Comparison of ENCODE assay signal across 15 mouse cellular contexts in genomic region chr1:37471179-37472148, GRCm38 (mm10). TPM values are rescaled to one million over a fixed set of nuclear protein-coding genes. Genes with fewer than 3 reads are reported as not detected.
A peak's percentile ranks its signal among the peaks of the same experiment; 100 is the strongest.
DNase-seq lines count a peak whose midpoint lies in the region; ATAC-seq and TF ChIP-seq lines count a peak whose summit lies in the region.
"Had no signal": no experiment of that assay in that cellular context is flagged by ENCODE, and none has a peak within 500 bp of the region (broad histone marks: within the 10 kb centered on the region; RNA-seq: fewer than 3 reads in every experiment).

No protein-coding gene starts in this region.

- H3K4me3 ChIP-seq in gastrocnemius, adult 2 months = no peak overlapping the region
- no peak overlapping the region for H3K4me3 ChIP-seq in liver, embryonic 13.5 days (replicated peaks)
- H3K4me3 ChIP-seq: embryonic facial prominence, embryonic 15.5 days; megakaryocyte, embryonic 14.5 days; stomach, embryonic 15.5 days had no signal

- no peak overlapping the region for H3K27ac ChIP-seq in gastrocnemius, adult 2 months
- 0 out of 2 replicates have a peak overlapping the region, but pooled peaks have one; percentile 13 for H3K27ac ChIP-seq in liver, embryonic 13.5 days
- H3K27ac ChIP-seq: embryonic facial prominence, embryonic 15.5 days; stomach, embryonic 15.5 days had no signal

- intact Hi-C loops in gastrocnemius, adult 2 months (cut with DNase I) = loop anchor here (5.0 kb wide), 1 partner anchor 166 kb away; no protein-coding TSS in a partner anchor
- intact Hi-C loops in gastrocnemius, postnatal 36 days (cut with DNase I) = loop anchor here (5.0 kb wide), 1 partner anchor 161 kb away; no protein-coding TSS in a partner anchor

- no peak overlapping the region for H3K9ac ChIP-seq in liver, embryonic 13.5 days
- H3K9ac ChIP-seq: embryonic facial prominence, embryonic 15.5 days; stomach, embryonic 15.5 days had no signal

- no peak for ATAC-seq in liver, embryonic 13.5 days (ENCODE audit: low read depth)
- ATAC-seq: intestine, embryonic 16.5 days had no signal

- H3K4me1 ChIP-seq in liver, embryonic 13.5 days (replicated peaks) = peaks cover 38% of the 10 kb centered on the region
- H3K4me1 ChIP-seq: embryonic facial prominence, embryonic 15.5 days had no signal

- no peaks in the 10 kb centered on the region for H3K27me3 ChIP-seq in liver, embryonic 13.5 days
- H3K27me3 ChIP-seq: embryonic facial prominence, embryonic 15.5 days; stomach, embryonic 15.5 days had no signal

- no peak for DNase-seq in gastrocnemius, adult 2 months
- no peak for DNase-seq in gastrocnemius, postnatal 36 days
- no peak for DNase-seq in liver, embryonic 13.5 days
- no peak for DNase-seq in liver
- DNase-seq in brain, adult 2 months (ENCODE audit: low read depth, low spot score) = peak; percentile 35
- peak; percentile 56 for DNase-seq in thymus, postnatal 14 days
- no peak for DNase-seq in urinary bladder, postnatal 4 days (ENCODE audit: low spot score in 2 of 2)
- no peak for DNase-seq in urinary bladder, adult 2 months (ENCODE audit: low spot score)
- DNase-seq: heart, adult 18-20 months; heart, postnatal 4 days; right cerebral cortex, postnatal 14 days had no signal

- no peaks in the 10 kb centered on the region for H3K36me3 ChIP-seq in liver, embryonic 13.5 days
- H3K36me3 ChIP-seq: embryonic facial prominence, embryonic 15.5 days; stomach, embryonic 15.5 days had no signal

- no peak overlapping the region for H3K4me2 ChIP-seq in liver, embryonic 13.5 days
- H3K4me2 ChIP-seq: embryonic facial prominence, embryonic 15.5 days; stomach, embryonic 15.5 days had no signal

- H3K9me3 ChIP-seq in liver, embryonic 13.5 days (replicated peaks) = no peaks in the 10 kb centered on the region
- H3K9me3 ChIP-seq: embryonic facial prominence, embryonic 15.5 days; stomach, embryonic 15.5 days had no signal

- peak; percentile 56 for TF ChIP-seq CTCF in gastrocnemius, adult 2 months (IDR thresholded peaks at IDR 0.05)

- WGBS in liver, embryonic 13.5 days (ENCODE audit: insufficient replicate concordance) = 56% methylated on average over 6 of the region's 6 CpGs

RNA-seq across cellular contexts. Expression of gene Unc50, which starts 41.5 kb away (rescaled TPM):
- total RNA-seq in gastrocnemius, adult 2 months (2021) = 10 to 100 TPM; 14.2 to 16.6 TPM
- total RNA-seq in gastrocnemius, postnatal 36 days (2021) = 10 to 100 TPM; 12.1 to 12.5 TPM
- 86.7 and 87.2 TPM in 2 replicates for polyA plus RNA-seq in liver, embryonic 13.5 days (2015; fragmentation: Nextera tagmentation; extraction: Ambion mirVana)
- polyA plus RNA-seq in urinary bladder, adult 2 months (2012; rRNA removed) = 75.2 and 112 TPM in 2 replicates

RNA-seq across cellular contexts. Expression of gene Coa5, which starts 41.6 kb away (rescaled TPM):
- total RNA-seq in gastrocnemius, adult 2 months (2021) = 10 to 100 TPM; 81.0 to 88.5 TPM
- 10 to 100 TPM; 92.0 to 95.3 TPM for total RNA-seq in gastrocnemius, postnatal 36 days (2021)
- polyA plus RNA-seq in liver, embryonic 13.5 days (2015; fragmentation: Nextera tagmentation; extraction: Ambion mirVana) = 36.8 and 45.2 TPM in 2 replicates
- polyA plus RNA-seq in urinary bladder, adult 2 months (2012; rRNA removed) = 51.5 and 60.7 TPM in 2 replicates

Comparison
In these comparisons a context has a peak if more than half of its experiments do, and no peak if none do; other contexts are left out.
1. DNase-seq: peak in brain, adult 2 months (single experiment) and thymus, postnatal 14 days (single experiment); none in gastrocnemius, adult 2 months (single experiment), gastrocnemius, postnatal 36 days (0 of 2), liver, embryonic 13.5 days (single experiment), liver (single experiment), urinary bladder, postnatal 4 days (0 of 2) and urinary bladder, adult 2 months (single experiment).